Mouse (Mus musculus): ENCODE measurements around the gene Olfr875.
A peak's percentile ranks its signal among the peaks of the same experiment; 100 is the strongest.

The Olfr875 gene

DNA sequence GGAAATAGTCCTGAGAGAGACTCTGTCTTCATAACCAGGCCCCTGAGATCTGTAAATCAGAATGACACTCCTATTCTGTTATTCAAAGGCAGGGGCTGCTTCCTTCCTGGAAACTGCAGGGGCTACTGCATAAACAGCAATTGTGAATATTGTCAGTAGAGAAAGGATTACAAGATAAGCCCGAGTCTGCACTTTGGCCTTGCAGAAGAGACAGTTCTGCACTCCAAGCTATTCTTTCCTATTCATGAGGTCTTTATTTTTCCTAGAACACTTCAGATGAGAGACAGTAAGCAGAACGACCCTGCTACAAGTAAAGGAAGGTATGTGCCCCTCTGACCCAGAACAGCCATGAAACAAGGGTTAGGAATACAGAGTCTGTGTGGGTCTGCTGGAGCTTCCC, at the start of gene Olfr875:
Gene Olfr875 (plus strand): TSS at position 99 of the 400 bp plus-strand sequence.
- no peak for DNase-seq

GRCm38 (mm10) chr9:37734310-37734709, 37.3 kb upstream of the Olfr875 start:
- DNase-seq, result no peak

DNA sequence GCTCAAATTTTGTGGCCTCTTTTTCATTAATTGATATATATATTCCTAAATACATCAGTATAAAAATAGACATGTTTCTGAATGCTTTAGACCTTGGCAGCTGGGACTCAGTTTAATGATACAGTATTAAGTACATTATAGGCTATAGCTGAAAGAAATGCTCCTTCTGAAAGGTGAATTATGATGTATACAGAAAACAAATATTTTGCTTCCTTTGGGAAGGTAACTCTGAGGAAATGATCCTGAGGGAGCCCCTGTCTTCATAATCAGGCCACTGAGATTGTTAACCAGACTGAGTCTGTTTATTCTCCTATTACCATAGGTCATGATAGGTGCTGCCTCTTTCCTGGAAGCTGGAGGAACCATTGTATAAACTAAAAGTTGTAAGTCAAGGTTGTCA, 26.9 kb upstream of the Olfr875 start, which contains the start of gene Olfr874:
Gene Olfr874 (plus strand): TSS at position 301 of the 400 bp plus-strand sequence.
- no peak for DNase-seq

GRCm38 (mm10) chr9:37750319-37751075, 21.2 kb upstream of the Olfr875 start:
- no peak for DNase-seq

DNA sequence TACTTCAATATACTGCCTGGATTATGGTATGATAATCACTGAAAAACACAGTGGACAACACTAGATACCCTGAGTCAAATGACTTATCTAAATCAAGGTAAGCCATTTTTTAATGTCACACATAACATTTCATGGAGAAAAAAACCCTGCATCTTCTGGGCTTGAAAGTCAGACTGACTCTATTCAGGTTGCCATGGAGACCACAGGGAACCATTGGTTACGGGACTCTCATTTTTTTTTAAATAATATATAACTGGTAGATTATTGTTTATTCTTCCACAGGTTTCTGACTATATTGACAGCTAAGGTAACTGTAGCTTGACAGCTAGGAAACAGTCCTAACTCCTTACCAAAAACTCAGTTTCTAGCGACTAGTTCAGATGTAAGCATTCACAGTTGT, 20.2 kb upstream of the Olfr875 start:
- no peak for DNase-seq

DNA sequence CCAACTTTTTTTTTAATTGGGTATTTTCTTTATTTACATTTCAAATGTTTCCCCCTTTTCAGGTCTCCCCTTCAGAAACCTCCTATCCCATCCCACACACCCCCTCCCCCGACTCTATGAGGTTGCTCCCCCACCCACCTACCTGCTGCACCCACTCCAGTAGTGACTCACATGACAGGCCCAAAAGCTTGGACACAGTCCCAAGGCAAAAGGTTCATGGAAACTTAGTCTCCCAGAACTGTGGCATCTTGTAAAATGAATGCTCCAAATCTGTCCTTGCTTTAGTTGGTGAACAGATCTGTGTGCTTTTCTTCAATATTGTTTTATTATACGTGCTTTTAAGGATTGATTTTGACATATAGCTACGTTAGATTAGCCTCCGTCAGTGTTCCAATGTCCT, 19.7 kb upstream of the Olfr875 start:
- no peak for DNase-seq

DNA sequence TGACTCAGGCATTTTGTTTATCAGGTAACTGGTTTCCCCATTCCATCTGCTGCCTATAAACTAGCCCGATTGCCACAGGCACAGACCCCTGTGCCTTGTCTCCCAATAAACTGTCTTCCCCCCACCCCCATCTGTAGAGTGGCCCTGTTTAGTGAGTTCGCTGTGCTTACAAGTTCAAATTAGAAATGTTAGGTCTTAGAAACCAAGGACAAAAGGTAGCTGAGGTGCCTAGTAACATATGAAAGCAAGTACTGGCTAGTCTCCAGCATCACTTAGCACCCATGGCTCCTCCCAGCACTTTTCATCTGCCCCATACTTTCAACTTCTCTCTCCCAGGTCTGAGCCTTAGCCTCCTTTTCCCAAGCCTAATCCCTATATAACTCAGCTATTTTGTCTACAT, 9.9 kb upstream of the Olfr875 start:
- DNase-seq, result no peak

DNA sequence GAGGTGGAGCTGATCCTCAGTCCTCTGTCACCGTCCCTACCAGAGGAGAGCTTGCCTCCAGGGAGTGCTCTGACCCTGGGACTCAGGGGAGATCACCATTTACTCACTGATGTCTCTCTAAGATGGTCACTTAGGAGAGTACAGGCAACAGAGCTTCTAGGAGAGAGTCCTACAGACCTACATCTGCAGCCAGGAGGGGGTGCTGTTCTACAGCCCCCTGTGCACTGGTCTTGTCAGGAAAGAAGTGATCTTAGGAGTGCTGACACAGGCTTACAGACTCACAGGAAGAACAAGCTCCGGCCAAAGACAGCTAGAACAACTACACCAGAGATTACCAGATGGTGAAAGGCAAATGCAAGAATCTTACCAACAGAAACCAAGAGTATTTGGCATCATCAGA, 9.1 kb upstream of the Olfr875 start:
- peak; percentile 26 to 31 for DNase-seq

GRCm38 (mm10) chr9:37770661-37771060, 996 bp upstream of the Olfr875 start:
- no peak for DNase-seq

DNA sequence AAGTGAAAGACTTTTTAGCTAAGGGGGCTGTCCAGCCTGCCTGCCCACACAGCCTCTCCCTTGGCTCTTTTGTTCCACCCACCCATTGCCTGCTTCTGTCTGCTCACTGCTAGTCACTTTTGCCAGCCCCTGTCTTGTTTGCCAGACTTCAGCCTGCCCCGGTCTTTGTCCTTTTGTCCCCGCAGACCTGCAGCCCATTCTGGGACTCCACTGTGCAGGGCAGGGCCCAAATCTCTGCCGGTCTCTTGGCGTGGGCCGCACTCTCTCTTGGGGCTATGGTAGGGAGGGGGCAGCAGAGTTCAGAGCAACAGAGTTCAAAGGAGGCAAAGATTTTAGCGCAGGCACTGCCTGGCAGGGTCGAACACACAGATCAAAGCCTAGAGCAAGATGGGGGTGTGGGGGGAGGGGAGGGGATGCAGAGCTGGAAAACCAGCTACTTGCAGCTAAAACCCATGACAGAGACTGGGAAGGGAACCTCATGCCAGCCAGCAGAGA, 11.2 kb downstream of the Olfr875 start:
- DNase-seq, result peak; percentile 22 to 53

- DNase-seq, result peak; percentile 4 to 24
Measured at GRCm38 (mm10) chr9:37783394-37784387, 12.0 kb downstream of the Olfr875 start.

DNA sequence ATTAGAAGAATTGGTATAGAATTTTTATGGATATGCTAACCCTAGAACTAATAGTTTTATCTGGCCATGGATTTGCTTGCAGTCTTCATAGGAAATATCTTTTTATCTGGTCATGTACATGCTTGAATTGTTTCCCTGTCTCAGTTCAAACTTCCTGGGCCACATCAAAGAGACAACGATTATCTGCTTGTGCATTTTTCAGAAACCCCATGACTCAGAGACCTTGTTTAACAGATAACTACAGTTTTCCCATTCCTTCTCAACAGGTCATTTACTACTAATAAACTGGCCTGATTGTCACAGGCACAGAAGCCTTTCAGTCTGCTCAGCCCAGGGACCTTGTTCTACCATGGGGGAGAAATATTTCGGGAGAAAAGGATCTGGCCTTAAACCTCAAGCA, 14.8 kb downstream of the Olfr875 start:
- DNase-seq, result no peak

GRCm38 (mm10) chr9:37802055-37802454, 30.4 kb downstream of the Olfr875 start:
- DNase-seq, result no peak

DNA sequence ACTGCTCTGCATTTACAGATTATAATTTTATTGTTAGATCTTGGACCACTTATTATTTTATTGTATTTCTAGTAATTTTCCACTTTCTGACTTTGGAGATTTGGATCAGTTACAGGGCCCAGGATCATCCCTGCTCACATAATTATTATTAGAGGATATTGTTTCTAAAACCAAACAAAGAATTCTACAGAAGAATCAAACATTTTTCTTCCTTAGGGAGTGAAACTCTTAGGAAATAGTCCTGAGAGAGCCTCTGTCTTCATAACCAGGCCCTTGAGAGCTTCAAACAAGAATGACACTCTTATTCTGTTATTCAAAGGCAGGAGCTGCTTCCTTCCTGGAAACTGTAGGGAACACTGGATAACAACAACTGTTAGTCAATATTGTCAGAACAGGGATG, 31.1 kb downstream of the Olfr875 start, which contains the start of gene Olfr876:
Gene Olfr876 (plus strand): TSS at position 301 of the 400 bp plus-strand sequence.
- DNase-seq, result no peak

DNA sequence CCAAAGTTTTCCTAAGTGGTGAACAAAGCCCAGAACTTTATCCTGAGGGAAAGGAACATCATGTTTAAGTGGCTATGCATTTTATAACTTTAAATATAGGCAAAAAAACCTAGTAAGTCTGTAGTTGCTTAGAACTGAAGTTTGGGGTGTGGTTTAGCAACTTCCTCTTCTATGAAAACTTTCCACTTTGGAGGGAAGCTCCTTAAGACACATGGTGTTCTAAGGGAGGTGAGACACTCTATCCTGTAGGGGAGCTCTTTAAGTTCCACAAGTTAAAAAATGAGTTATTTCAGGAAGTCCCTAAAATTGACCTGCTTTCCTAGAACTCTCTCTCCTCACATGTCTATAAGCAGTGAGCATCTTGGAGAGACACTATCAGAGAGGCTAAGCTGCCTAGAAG, 35.6 kb downstream of the Olfr875 start:
- DNase-seq, result no peak

GRCm38 (mm10) chr9:37808456-37808855, 36.8 kb downstream of the Olfr875 start:
- no peak for DNase-seq

- peak; percentile 12 to 24 for DNase-seq
Measured at GRCm38 (mm10) chr9:37808976-37809375, 37.3 kb downstream of the Olfr875 start.

GRCm38 (mm10) chr9:37814696-37815095, 43.0 kb downstream of the Olfr875 start:
- no peak for DNase-seq

All from kidney, postnatal 4 days (tissue).